Mouse (Mus musculus) lung, adult 2 months (tissue): ENCODE measurements at regions not wholly inside any gene's neighbourhood (a gene's known extent, or its start where the extent isn't known, plus 50 kb on each side); places are given as distances from the start of the nearest gene placed in this dataset.

Experiments used
- CTCF ChIP-seq: fragments of 200-500 bp; IDR thresholded peaks from 2 replicates; pipeline ENCODE4 v1.5.1; 2011; ENCODE audit warnings: mild to moderate bottlenecking, low read length, control low read depth; ENCODE audit not compliant: insufficient read depth
- POLR2A ChIP-seq: fragments of 200-500 bp; IDR thresholded peaks from 2 replicates; pipeline ENCODE4 v1.6.1; 2011; ENCODE audit warnings: low read depth, mild to moderate bottlenecking, control low read depth, low read length, borderline replicate concordance; ENCODE audit errors: extremely low read depth

GRCm38 (mm10) chr5:106282646-106283045 is 175.3 kb downstream of the Barhl2 start:
- no peak for TF ChIP-seq POLR2A
- no peak for TF ChIP-seq CTCF
